Mouse (Mus musculus): ENCODE measurements around the gene Stk32b. TPM values are rescaled to one million over a fixed set of nuclear protein-coding genes. Genes with fewer than 3 reads are reported as not detected.

Gene Stk32b
- polyA plus RNA-seq, 1 experiment from 2014 or later, result 5.6 TPM

DNA sequence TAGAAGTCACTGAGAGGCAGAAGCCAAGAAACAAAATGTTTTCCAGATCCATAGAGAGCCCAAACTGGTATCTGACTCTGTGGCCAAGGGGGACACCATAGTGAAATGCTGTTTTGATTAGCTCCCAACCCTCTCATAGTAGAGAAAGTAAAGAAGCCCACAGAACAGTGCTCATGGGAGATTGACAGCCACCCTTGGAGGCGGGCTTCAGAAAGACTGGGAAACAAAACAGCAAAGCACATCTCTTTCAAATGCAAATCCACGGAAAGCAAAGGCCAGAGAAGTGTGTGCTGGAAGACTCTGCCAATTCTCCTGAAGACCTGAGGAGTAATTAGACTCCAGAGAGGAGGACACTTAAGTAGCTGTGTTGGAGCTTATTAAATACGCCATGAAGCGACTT is 21.2 kb downstream of the Stk32b start:
- H3K9me3 ChIP-seq (ENCODE audit: control insufficient read depth, low read length), result no peaks in the 10 kb centered on the region
- H3K36me3 ChIP-seq (ENCODE audit: control insufficient read depth, insufficient read depth, low read length), result no peaks in the 10 kb centered on the region
- H3K9ac ChIP-seq (ENCODE audit: low read length), result no peak overlapping the region
- H3K4me2 ChIP-seq, result no peak overlapping the region
- H3K27ac ChIP-seq (ENCODE audit: low read depth, low read length), result no peak overlapping the region
- 23% methylated on average over 4 of the region's 4 CpGs for WGBS
- no peaks in the 10 kb centered on the region for H3K27me3 ChIP-seq (ENCODE audit: control insufficient read depth, insufficient read depth, low read length)
- H3K4me3 ChIP-seq (ENCODE audit: low read depth, low read length), result no peak overlapping the region
- no peak for DNase-seq (ENCODE audit: low spot score, missing footprints)
- no peak for ATAC-seq (ENCODE audit: low FRiP score)
- peaks cover 6% of the 10 kb centered on the region for H3K4me1 ChIP-seq (ENCODE audit: control insufficient read depth, insufficient read depth, low read length)

DNA sequence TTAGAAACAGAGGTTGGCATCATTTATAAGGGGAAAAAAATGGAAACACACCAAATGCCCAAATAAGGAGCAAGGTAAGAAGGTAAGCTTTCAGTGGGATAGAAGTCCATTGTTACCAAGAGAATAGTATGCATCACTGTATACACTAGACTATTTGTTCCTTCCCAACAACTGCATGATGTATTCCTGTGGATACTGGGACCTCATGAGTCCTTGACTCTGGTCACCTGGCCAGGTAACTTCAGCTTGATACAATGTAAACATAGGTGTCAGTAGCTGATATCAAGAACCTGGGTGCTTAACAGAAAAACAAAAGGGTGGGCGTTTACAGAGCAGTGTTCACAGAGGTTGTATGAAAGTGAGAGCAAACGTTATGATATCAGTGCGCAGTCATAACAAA is 24.2 kb downstream of the Stk32b start:
- Histone ChIP-seq H3K4me2 (no peak overlapping the region), H3K36me3 (ENCODE audit: control insufficient read depth, insufficient read depth, low read length) (no peaks in the 10 kb centered on the region), H3K4me3 (ENCODE audit: low read depth, low read length) (no peak overlapping the region), H3K9ac (ENCODE audit: low read length) (no peak overlapping the region), H3K27ac (ENCODE audit: low read depth, low read length) (no peak overlapping the region), H3K27me3 (ENCODE audit: control insufficient read depth, insufficient read depth, low read length) (no peaks in the 10 kb centered on the region), H3K4me1 (ENCODE audit: control insufficient read depth, insufficient read depth, low read length) (peaks cover 6% of the 10 kb centered on the region), H3K9me3 (ENCODE audit: control insufficient read depth, low read length) (no peaks in the 10 kb centered on the region)
- no peak for DNase-seq (ENCODE audit: low spot score, missing footprints)
- 82% methylated on average over 3 of the region's 3 CpGs for WGBS
- no peak for ATAC-seq (ENCODE audit: low FRiP score)

GRCm38 (mm10) chr5:37670781-37671180 is 46.2 kb downstream of the Stk32b start:
- H3K27me3 ChIP-seq (ENCODE audit: control insufficient read depth, insufficient read depth, low read length), result no peaks in the 10 kb centered on the region
- 92% methylated on average over 7 of the region's 7 CpGs for WGBS
- ATAC-seq (ENCODE audit: low FRiP score) (no peak), DNase-seq (ENCODE audit: low spot score, missing footprints) (no peak)
- H3K27ac ChIP-seq (ENCODE audit: low read depth, low read length), result no peak overlapping the region
- H3K4me2 ChIP-seq, result no peak overlapping the region
- H3K9ac ChIP-seq (ENCODE audit: low read length), result no peak overlapping the region
- no peaks in the 10 kb centered on the region for H3K36me3 ChIP-seq (ENCODE audit: control insufficient read depth, insufficient read depth, low read length)
- H3K9me3 ChIP-seq (ENCODE audit: control insufficient read depth, low read length), result no peaks in the 10 kb centered on the region
- no peak overlapping the region for H3K4me3 ChIP-seq (ENCODE audit: low read depth, low read length)
- no peaks in the 10 kb centered on the region for H3K4me1 ChIP-seq (ENCODE audit: control insufficient read depth, insufficient read depth, low read length)

DNA sequence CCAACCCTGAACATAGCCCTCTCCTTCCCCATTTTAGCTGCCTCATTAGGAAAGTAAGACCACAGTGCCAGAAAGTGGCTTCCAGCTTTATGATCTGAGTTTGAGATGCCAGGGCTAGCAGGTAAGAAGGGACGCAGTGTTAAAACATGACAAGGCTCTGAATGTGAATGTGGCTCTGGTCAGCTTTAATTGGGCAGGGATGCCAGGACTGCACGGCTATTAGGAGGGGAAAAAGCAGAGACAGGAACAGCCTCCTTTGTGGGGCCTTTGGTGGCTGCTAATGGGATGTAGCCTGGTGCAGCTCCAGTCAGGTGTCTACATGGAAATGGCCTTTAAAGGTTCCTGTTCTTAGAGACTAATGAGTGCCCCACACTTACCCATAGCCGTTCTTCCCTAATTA is 52.0 kb downstream of the Stk32b start:
- no peak for ATAC-seq (ENCODE audit: low FRiP score)
- Histone ChIP-seq H3K27ac (ENCODE audit: low read depth, low read length) (no peak overlapping the region), H3K9ac (ENCODE audit: low read length) (no peak overlapping the region), H3K9me3 (ENCODE audit: control insufficient read depth, low read length) (no peaks in the 10 kb centered on the region), H3K4me3 (ENCODE audit: low read depth, low read length) (no peak overlapping the region), H3K36me3 (ENCODE audit: control insufficient read depth, insufficient read depth, low read length) (no peaks in the 10 kb centered on the region), H3K4me1 (ENCODE audit: control insufficient read depth, insufficient read depth, low read length) (no peaks in the 10 kb centered on the region), H3K27me3 (ENCODE audit: control insufficient read depth, insufficient read depth, low read length) (no peaks in the 10 kb centered on the region), H3K4me2 (no peak overlapping the region)
- no peak for DNase-seq (ENCODE audit: low spot score, missing footprints)
- WGBS, result 77% methylated on average over 3 of the region's 3 CpGs

GRCm38 (mm10) chr5:37659177-37659576 is 57.8 kb downstream of the Stk32b start:
- ATAC-seq (ENCODE audit: low FRiP score), result no peak
- Histone ChIP-seq H3K9ac (ENCODE audit: low read length) (no peak overlapping the region), H3K4me3 (ENCODE audit: low read depth, low read length) (no peak overlapping the region), H3K36me3 (ENCODE audit: control insufficient read depth, insufficient read depth, low read length) (no peaks in the 10 kb centered on the region), H3K4me2 (no peak overlapping the region), H3K27me3 (ENCODE audit: control insufficient read depth, insufficient read depth, low read length) (no peaks in the 10 kb centered on the region), H3K27ac (ENCODE audit: low read depth, low read length) (no peak overlapping the region), H3K9me3 (ENCODE audit: control insufficient read depth, low read length) (no peaks in the 10 kb centered on the region), H3K4me1 (ENCODE audit: control insufficient read depth, insufficient read depth, low read length) (no peaks in the 10 kb centered on the region)
- 66% methylated on average over 4 of the region's 4 CpGs for WGBS
- peak; percentile 83 for DNase-seq (ENCODE audit: low spot score, missing footprints)

DNA sequence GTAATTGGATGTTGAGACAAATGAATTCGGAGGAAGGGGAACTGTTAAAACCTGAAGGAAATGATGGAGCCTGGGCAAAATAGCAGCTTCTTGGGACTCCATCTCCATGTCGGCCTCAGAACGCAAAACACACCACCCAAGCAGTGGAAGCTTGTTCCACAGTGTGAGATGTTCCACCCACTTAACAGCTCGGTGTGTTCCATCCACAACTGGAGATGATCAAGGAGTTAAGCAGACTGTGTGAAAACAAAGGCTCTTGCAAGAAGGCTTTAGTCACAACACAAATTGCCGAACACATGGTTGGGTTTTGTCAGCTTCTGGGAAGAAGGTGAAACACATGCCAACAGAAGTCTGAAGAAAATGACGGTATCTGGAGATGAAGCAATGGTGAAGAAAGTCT is 59.2 kb downstream of the Stk32b start:
- no peaks in the 10 kb centered on the region for H3K4me1 ChIP-seq (ENCODE audit: control insufficient read depth, insufficient read depth, low read length)
- DNase-seq (ENCODE audit: low spot score, missing footprints) (no peak), ATAC-seq (ENCODE audit: low FRiP score) (no peak)
- 89% methylated on average over 6 of the region's 6 CpGs for WGBS
- no peaks in the 10 kb centered on the region for H3K9me3 ChIP-seq (ENCODE audit: control insufficient read depth, low read length)
- no peak overlapping the region for H3K27ac ChIP-seq (ENCODE audit: low read depth, low read length)
- no peaks in the 10 kb centered on the region for H3K36me3 ChIP-seq (ENCODE audit: control insufficient read depth, insufficient read depth, low read length)
- H3K4me3 ChIP-seq (ENCODE audit: low read depth, low read length), result no peak overlapping the region
- H3K9ac ChIP-seq (ENCODE audit: low read length), result no peak overlapping the region
- no peak overlapping the region for H3K4me2 ChIP-seq
- H3K27me3 ChIP-seq (ENCODE audit: control insufficient read depth, insufficient read depth, low read length), result no peaks in the 10 kb centered on the region

DNA sequence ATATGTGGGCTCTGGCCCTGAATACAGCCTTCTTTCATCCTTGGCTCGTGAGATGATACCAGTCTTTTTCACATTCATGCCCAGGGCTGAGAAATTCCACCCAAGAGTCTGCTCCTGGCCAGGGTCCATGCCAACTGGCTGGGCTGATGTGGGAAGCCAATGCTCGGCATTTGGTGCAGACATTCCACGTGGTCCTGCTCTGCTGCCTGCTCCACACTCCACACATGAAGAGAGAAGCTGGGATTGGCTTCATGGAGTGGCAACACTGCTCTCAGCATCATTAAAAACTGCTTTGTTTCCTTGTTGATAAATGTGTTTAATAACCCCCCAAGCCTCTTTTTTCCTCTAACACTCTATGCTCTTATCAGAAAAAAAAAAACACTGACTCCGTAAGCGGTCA is 61.8 kb downstream of the Stk32b start:
- H3K4me2 ChIP-seq, result no peak overlapping the region
- no peaks in the 10 kb centered on the region for H3K9me3 ChIP-seq (ENCODE audit: control insufficient read depth, low read length)
- H3K36me3 ChIP-seq (ENCODE audit: control insufficient read depth, insufficient read depth, low read length), result no peaks in the 10 kb centered on the region
- H3K9ac ChIP-seq (ENCODE audit: low read length), result no peak overlapping the region
- no peak overlapping the region for H3K27ac ChIP-seq (ENCODE audit: low read depth, low read length)
- ATAC-seq (ENCODE audit: low FRiP score), result no peak
- no peaks in the 10 kb centered on the region for H3K4me1 ChIP-seq (ENCODE audit: control insufficient read depth, insufficient read depth, low read length)
- no peak for DNase-seq (ENCODE audit: low spot score, missing footprints)
- H3K27me3 ChIP-seq (ENCODE audit: control insufficient read depth, insufficient read depth, low read length), result no peaks in the 10 kb centered on the region
- no peak overlapping the region for H3K4me3 ChIP-seq (ENCODE audit: low read depth, low read length)
- WGBS, result 86% methylated on average over 5 of the region's 5 CpGs

- Histone ChIP-seq H3K4me2 (no peak overlapping the region), H3K27ac (ENCODE audit: low read depth, low read length) (no peak overlapping the region), H3K36me3 (ENCODE audit: control insufficient read depth, insufficient read depth, low read length) (no peaks in the 10 kb centered on the region), H3K27me3 (ENCODE audit: control insufficient read depth, insufficient read depth, low read length) (no peaks in the 10 kb centered on the region), H3K9ac (ENCODE audit: low read length) (no peak overlapping the region), H3K4me1 (ENCODE audit: control insufficient read depth, insufficient read depth, low read length) (no peaks in the 10 kb centered on the region), H3K4me3 (ENCODE audit: low read depth, low read length) (no peak overlapping the region), H3K9me3 (ENCODE audit: control insufficient read depth, low read length) (no peaks in the 10 kb centered on the region)
- ATAC-seq (ENCODE audit: low FRiP score), result no peak
- WGBS, result 79% methylated on average over 10 of the region's 10 CpGs
- DNase-seq (ENCODE audit: low spot score, missing footprints), result no peak
These were observed 66.2 kb downstream of the Stk32b start for GRCm38 (mm10) chr5:37650681-37651211.

- Histone ChIP-seq H3K27me3 (ENCODE audit: control insufficient read depth, insufficient read depth, low read length) (no peaks in the 10 kb centered on the region), H3K9me3 (ENCODE audit: control insufficient read depth, low read length) (no peaks in the 10 kb centered on the region), H3K36me3 (ENCODE audit: control insufficient read depth, insufficient read depth, low read length) (no peaks in the 10 kb centered on the region), H3K9ac (ENCODE audit: low read length) (no peak overlapping the region), H3K27ac (ENCODE audit: low read depth, low read length) (no peak overlapping the region), H3K4me1 (ENCODE audit: control insufficient read depth, insufficient read depth, low read length) (no peaks in the 10 kb centered on the region), H3K4me3 (ENCODE audit: low read depth, low read length) (no peak overlapping the region), H3K4me2 (no peak overlapping the region)
- DNase-seq (ENCODE audit: low spot score, missing footprints) (no peak), ATAC-seq (ENCODE audit: low FRiP score) (no peak)
- WGBS, result 93% methylated on average over 1 of the region's 1 CpGs
These were observed 66.8 kb downstream of the Stk32b start for GRCm38 (mm10) chr5:37650089-37650601.
